Mouse (Mus musculus): ENCODE results near the gene Stab1. TPM values are rescaled to one million over a fixed set of nuclear protein-coding genes. Genes with fewer than 3 reads are reported as not detected.

Stab1 gene
- 0.08 and 0.13 TPM in 2 replicates for polyA plus RNA-seq (2012)

GRCm38 (mm10) chr14:31168425-31168824 lies at the start of gene Stab1:
Stab1 (minus strand) TSS chr14:31168641.
- Histone ChIP-seq H3K4me3 (replicated peaks) (no peak within 1 kb of the TSS), H3K27me3 (ENCODE audit: control insufficient read depth) (peaks cover 29% of the 10 kb centered on the region), H3K4me1 (ENCODE audit: control insufficient read depth) (peaks cover 21% of the 10 kb centered on the region), H3K9me3 (ENCODE audit: control insufficient read depth, low read length) (no peaks in the 10 kb centered on the region), H3K36me3 (ENCODE audit: control insufficient read depth) (peaks cover 32% of the 10 kb centered on the region)
- TF ChIP-seq GATA1 (IDR thresholded peaks at IDR 0.05; ENCODE audit: low read length) = no peak
- TF ChIP-seq TAL1 (IDR thresholded peaks at IDR 0.05; ENCODE audit: low read length) = no peak

- Histone ChIP-seq H3K4me3 (replicated peaks) (no peak within 1 kb of the TSS), H3K27me3 (ENCODE audit: control insufficient read depth) (peaks cover 14% of the 10 kb centered on the region), H3K9me3 (ENCODE audit: control insufficient read depth, low read length) (no peaks in the 10 kb centered on the region), H3K36me3 (ENCODE audit: control insufficient read depth) (no peaks in the 10 kb centered on the region), H3K4me1 (ENCODE audit: control insufficient read depth) (peaks cover 25% of the 10 kb centered on the region)
- TF ChIP-seq GATA1 (IDR thresholded peaks at IDR 0.05; ENCODE audit: low read length) = no peak
- TF ChIP-seq TAL1 (IDR thresholded peaks at IDR 0.05; ENCODE audit: low read length) = no peak
These were observed 49.2 kb upstream of the Stab1 start, which contains the start of gene Sema3g for GRCm38 (mm10) chr14:31217666-31218065. Sema3g (plus strand) TSS chr14:31217860.

GRCm38 (mm10) chr14:31216846-31217245 lies 48.4 kb upstream of the Stab1 start, which contains the start of gene Nisch:
Nisch (minus strand) TSS chr14:31216946.
- TF ChIP-seq GATA1 (IDR thresholded peaks at IDR 0.05; ENCODE audit: low read length) (no peak), TAL1 (IDR thresholded peaks at IDR 0.05; ENCODE audit: low read length) (no peak)
- no peaks in the 10 kb centered on the region; the same call in 1 of the 2 replicates for H3K36me3 ChIP-seq (ENCODE audit: control insufficient read depth)
- no peaks in the 10 kb centered on the region for H3K9me3 ChIP-seq (ENCODE audit: control insufficient read depth, low read length)
- H3K4me1 ChIP-seq (ENCODE audit: control insufficient read depth) = peaks cover 25% of the 10 kb centered on the region
- no peak within 1 kb of the TSS for H3K4me3 ChIP-seq (replicated peaks)
- H3K27me3 ChIP-seq (ENCODE audit: control insufficient read depth) = peaks cover 15% of the 10 kb centered on the region

GRCm38 (mm10) chr14:31215157-31216002 lies 46.9 kb upstream of the Stab1 start:
- Histone ChIP-seq H3K27me3 (ENCODE audit: control insufficient read depth) (peaks cover 13% of the 10 kb centered on the region), H3K4me1 (ENCODE audit: control insufficient read depth) (peaks cover 25% of the 10 kb centered on the region), H3K36me3 (ENCODE audit: control insufficient read depth) (no peaks in the 10 kb centered on the region; the same call in 1 of the 2 replicates), H3K4me3 (replicated peaks) (no peak overlapping the region), H3K9me3 (ENCODE audit: control insufficient read depth, low read length) (no peaks in the 10 kb centered on the region)
- no peak for TF ChIP-seq GATA1 (IDR thresholded peaks at IDR 0.05; ENCODE audit: low read length)
- no peak for TF ChIP-seq TAL1 (IDR thresholded peaks at IDR 0.05; ENCODE audit: low read length)

- TF ChIP-seq GATA1 (IDR thresholded peaks at IDR 0.05; ENCODE audit: low read length) = no peak
- TF ChIP-seq TAL1 (IDR thresholded peaks at IDR 0.05; ENCODE audit: low read length) = no peak
- Histone ChIP-seq H3K4me3 (replicated peaks) (no peak overlapping the region), H3K36me3 (ENCODE audit: control insufficient read depth) (no peaks in the 10 kb centered on the region; the same call in 1 of the 2 replicates), H3K27me3 (ENCODE audit: control insufficient read depth) (peaks cover 13% of the 10 kb centered on the region), H3K4me1 (ENCODE audit: control insufficient read depth) (peaks cover 25% of the 10 kb centered on the region), H3K9me3 (ENCODE audit: control insufficient read depth, low read length) (no peaks in the 10 kb centered on the region)
These were observed 46.2 kb upstream of the Stab1 start for GRCm38 (mm10) chr14:31214684-31215083.

- Histone ChIP-seq H3K4me1 (ENCODE audit: control insufficient read depth) (peaks cover 25% of the 10 kb centered on the region), H3K27me3 (ENCODE audit: control insufficient read depth) (peaks cover 10% of the 10 kb centered on the region)
- no peak for TF ChIP-seq GATA1 (IDR thresholded peaks at IDR 0.05; ENCODE audit: low read length)
- no peak for TF ChIP-seq TAL1 (IDR thresholded peaks at IDR 0.05; ENCODE audit: low read length)
These were observed 45.4 kb upstream of the Stab1 start for GRCm38 (mm10) chr14:31213868-31214267.

GRCm38 (mm10) chr14:31212499-31212898 lies 44.1 kb upstream of the Stab1 start:
- TF ChIP-seq TAL1 (IDR thresholded peaks at IDR 0.05; ENCODE audit: low read length) = no peak
- TF ChIP-seq GATA1 (IDR thresholded peaks at IDR 0.05; ENCODE audit: low read length) = no peak

More at GRCm38 (mm10) chr14:31213868-31214267, 45.4 kb upstream of the Stab1 start:
- Histone ChIP-seq H3K4me3 (replicated peaks) (no peak overlapping the region), H3K9me3 (ENCODE audit: control insufficient read depth, low read length) (no peaks in the 10 kb centered on the region), H3K36me3 (ENCODE audit: control insufficient read depth) (no peaks in the 10 kb centered on the region; the same call in 1 of the 2 replicates)

GRCm38 (mm10) chr14:31211854-31212253 lies 43.4 kb upstream of the Stab1 start:
- peaks cover 26% of the 10 kb centered on the region for H3K4me1 ChIP-seq (ENCODE audit: control insufficient read depth)

More at GRCm38 (mm10) chr14:31212499-31212898, 44.1 kb upstream of the Stab1 start:
- Histone ChIP-seq H3K27me3 (ENCODE audit: control insufficient read depth) (peaks cover 5% of the 10 kb centered on the region; the same call in 1 of the 2 replicates), H3K9me3 (ENCODE audit: control insufficient read depth, low read length) (no peaks in the 10 kb centered on the region), H3K4me3 (replicated peaks) (no peak overlapping the region), H3K4me1 (ENCODE audit: control insufficient read depth) (peaks cover 24% of the 10 kb centered on the region), H3K36me3 (ENCODE audit: control insufficient read depth) (no peaks in the 10 kb centered on the region; the same call in 1 of the 2 replicates)

GRCm38 (mm10) chr14:31209133-31209557 lies 40.7 kb upstream of the Stab1 start:
- H3K4me3 ChIP-seq (replicated peaks) = no peak overlapping the region
- no peak for TF ChIP-seq TAL1 (IDR thresholded peaks at IDR 0.05; ENCODE audit: low read length)
- TF ChIP-seq GATA1 (IDR thresholded peaks at IDR 0.05; ENCODE audit: low read length) = no peak
- H3K36me3 ChIP-seq (ENCODE audit: control insufficient read depth) = peaks cover 11% of the 10 kb centered on the region

More at GRCm38 (mm10) chr14:31211854-31212253, 43.4 kb upstream of the Stab1 start:
- no peaks in the 10 kb centered on the region for H3K9me3 ChIP-seq (ENCODE audit: control insufficient read depth, low read length)
- TF ChIP-seq TAL1 (IDR thresholded peaks at IDR 0.05; ENCODE audit: low read length) (no peak), GATA1 (IDR thresholded peaks at IDR 0.05; ENCODE audit: low read length) (no peak)
- no peak overlapping the region for H3K4me3 ChIP-seq (replicated peaks)
- no peaks in the 10 kb centered on the region; the same call in 1 of the 2 replicates for H3K36me3 ChIP-seq (ENCODE audit: control insufficient read depth)
- H3K27me3 ChIP-seq (ENCODE audit: control insufficient read depth) = peaks cover 5% of the 10 kb centered on the region; the same call in 1 of the 2 replicates

More at GRCm38 (mm10) chr14:31209133-31209557, 40.7 kb upstream of the Stab1 start:
- Histone ChIP-seq H3K27me3 (ENCODE audit: control insufficient read depth) (peaks cover 2% of the 10 kb centered on the region; the same call in 1 of the 2 replicates), H3K4me1 (ENCODE audit: control insufficient read depth) (peaks cover 34% of the 10 kb centered on the region), H3K9me3 (ENCODE audit: control insufficient read depth, low read length) (no peaks in the 10 kb centered on the region)
